Mouse (Mus musculus) ES-Bruce4 (cell line): ENCODE data around the gene Abcc4.

Experiments used
- CTCF ChIP-seq: IDR thresholded peaks from one replicate; pipeline ENCODE4 v1.8.1; 2011; ENCODE audit warnings: low read depth, low read length
- POLR2A ChIP-seq: IDR thresholded peaks from one replicate; pipeline ENCODE4 v1.8.1; 2011; ENCODE audit warnings: low read length; ENCODE audit not compliant: insufficient read depth

- TF ChIP-seq POLR2A (no peak), CTCF (no peak)
Measured at GRCm38 (mm10) chr14:118749715-118750114, 43.7 kb upstream of the Abcc4 start.
